Mouse (Mus musculus): ENCODE measurements around the gene Lpp.

DNA sequence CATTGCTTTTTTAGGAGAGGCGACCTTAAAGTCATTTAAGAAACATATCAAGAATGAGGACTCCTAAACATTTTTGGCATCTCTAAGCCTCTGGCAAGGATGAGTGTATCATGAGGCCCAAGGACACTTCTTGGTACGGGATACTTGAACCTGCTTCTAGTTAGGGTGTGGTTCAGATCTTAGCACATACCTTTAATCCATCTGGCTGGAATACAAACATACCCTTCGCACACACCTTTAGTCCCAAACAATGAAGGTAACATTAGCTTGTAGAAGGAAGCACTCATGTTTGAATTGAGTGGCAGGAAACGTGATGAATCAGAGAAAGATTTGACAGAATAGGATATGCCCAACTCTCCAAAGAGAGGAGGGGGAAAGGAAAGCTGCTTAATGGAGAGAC, 522.2 kb downstream of the Lpp start:
- no peak for TF ChIP-seq POLR2A (IDR thresholded peaks at IDR 0.05; ENCODE audit: borderline replicate concordance, extremely low read depth, low read depth, low read length)
- TF ChIP-seq CTCF (IDR thresholded peaks at IDR 0.05; ENCODE audit: insufficient read depth, low read length): no peak

Data from lung, adult 2 months (tissue).